Mouse (Mus musculus) neutrophil, adult 5-6 weeks (primary cell): ENCODE data around the gene Rmdn2. TPM values are rescaled to one million over a fixed set of nuclear protein-coding genes. Genes with fewer than 3 reads are reported as not detected.

Source experiments
- ATAC-seq: fragments of 151-379, 151-347 bp; 2 replicates; pipeline ENCODE4 v1.8.0; 2017; ENCODE audit warnings: mild to moderate bottlenecking, moderate TSS enrichment; ENCODE audit not compliant: insufficient number of reproducible peaks, poor library complexity, low FRiP score, severe bottlenecking; ENCODE audit errors: extremely low read depth
- total RNA-seq: library from RNA; stranded (forward); fragments of 200-1000 nt; gene quantifications from 2 replicates; pipeline ENCODE4 v1.2.3, GENCODE M21; 2017

Rmdn2 gene
- total RNA-seq, 1 experiment from 2014 or later, result 6.2 TPM

GRCm38 (mm10) chr17:79610163-79610755, 1.4 kb upstream of the Rmdn2 start:
- no peak for ATAC-seq

GRCm38 (mm10) chr17:79614691-79615588, 3.3 kb downstream of the Rmdn2 start:
- peak; percentile 66 for ATAC-seq

GRCm38 (mm10) chr17:79615897-79616296, 4.2 kb downstream of the Rmdn2 start:
- ATAC-seq, result no peak

GRCm38 (mm10) chr17:79616621-79617020, 5.0 kb downstream of the Rmdn2 start:
- ATAC-seq, result no peak

GRCm38 (mm10) chr17:79618455-79618854, 6.8 kb downstream of the Rmdn2 start:
- ATAC-seq, result no peak

- no peak for ATAC-seq
Observed at GRCm38 (mm10) chr17:79618984-79619383, 7.3 kb downstream of the Rmdn2 start.

GRCm38 (mm10) chr17:79622050-79622449, 10.4 kb downstream of the Rmdn2 start:
- no peak for ATAC-seq

GRCm38 (mm10) chr17:79622574-79622973, 10.9 kb downstream of the Rmdn2 start:
- no peak for ATAC-seq

- ATAC-seq, result no peak
Observed at GRCm38 (mm10) chr17:79623841-79624240, 12.2 kb downstream of the Rmdn2 start.

- no peak for ATAC-seq
Observed at GRCm38 (mm10) chr17:79626241-79626816, 14.7 kb downstream of the Rmdn2 start.

- ATAC-seq, result no peak
Observed at GRCm38 (mm10) chr17:79649893-79650292, 38.2 kb downstream of the Rmdn2 start.

GRCm38 (mm10) chr17:79650297-79650696, 38.6 kb downstream of the Rmdn2 start:
- no peak for ATAC-seq

GRCm38 (mm10) chr17:79653171-79653570, 41.5 kb downstream of the Rmdn2 start:
- no peak for ATAC-seq

- no peak for ATAC-seq
Observed at GRCm38 (mm10) chr17:79654187-79654586, 42.5 kb downstream of the Rmdn2 start.

GRCm38 (mm10) chr17:79657785-79658184, 46.1 kb downstream of the Rmdn2 start:
- ATAC-seq, result no peak

GRCm38 (mm10) chr17:79658452-79658851, 46.8 kb downstream of the Rmdn2 start:
- no peak for ATAC-seq

GRCm38 (mm10) chr17:79658863-79659262, 47.2 kb downstream of the Rmdn2 start:
- no peak for ATAC-seq

- ATAC-seq, result no peak
Observed at GRCm38 (mm10) chr17:79661387-79661786, 49.7 kb downstream of the Rmdn2 start.

- ATAC-seq, result no peak
Observed at GRCm38 (mm10) chr17:79661848-79662247, 50.2 kb downstream of the Rmdn2 start.
